Mouse (Mus musculus) embryo, embryonic 11.5 days (tissue): ENCODE data around the gene Pmp22.
A peak's percentile ranks its signal among the peaks of the same experiment; 100 is the strongest.

Experiments
- DNase-seq: peaks from one replicate; pipeline ENCODE4 v3.0.0-alpha.2; 2012; ENCODE audit warnings: low read depth, low spot score

Gene Pmp22

GRCm38 (mm10) chr11:63127513-63127912, 1.3 kb upstream of the Pmp22 start:
- DNase-seq: no peak

GRCm38 (mm10) chr11:63129375-63129774, 593 bp downstream of the Pmp22 start:
- no peak for DNase-seq

- DNase-seq: no peak
Measured at GRCm38 (mm10) chr11:63129840-63130239, 1.1 kb downstream of the Pmp22 start.

GRCm38 (mm10) chr11:63130497-63130896, 1.7 kb downstream of the Pmp22 start:
- no peak for DNase-seq

- no peak for DNase-seq
Measured at GRCm38 (mm10) chr11:63131001-63131692, 2.4 kb downstream of the Pmp22 start.

GRCm38 (mm10) chr11:63131693-63132040, 2.9 kb downstream of the Pmp22 start:
- no peak for DNase-seq

- DNase-seq: no peak
Measured at GRCm38 (mm10) chr11:63132151-63132500, 3.3 kb downstream of the Pmp22 start.

GRCm38 (mm10) chr11:63132501-63133435, 4.0 kb downstream of the Pmp22 start:
- DNase-seq: no peak

- no peak for DNase-seq
Measured at GRCm38 (mm10) chr11:63134021-63134420, 5.2 kb downstream of the Pmp22 start.

GRCm38 (mm10) chr11:63134742-63135482, 6.1 kb downstream of the Pmp22 start:
- DNase-seq: no peak

- DNase-seq: peak; percentile 79
Measured at GRCm38 (mm10) chr11:63135622-63136021, 6.8 kb downstream of the Pmp22 start.

GRCm38 (mm10) chr11:63136205-63136604, 7.4 kb downstream of the Pmp22 start:
- no peak for DNase-seq

GRCm38 (mm10) chr11:63136836-63137416, 8.1 kb downstream of the Pmp22 start:
- no peak for DNase-seq

- DNase-seq: no peak
Measured at GRCm38 (mm10) chr11:63138739-63139138, 10.0 kb downstream of the Pmp22 start.

- no peak for DNase-seq
Measured at GRCm38 (mm10) chr11:63142311-63142710, 13.5 kb downstream of the Pmp22 start.

GRCm38 (mm10) chr11:63142816-63143215, 14.0 kb downstream of the Pmp22 start:
- no peak for DNase-seq

- DNase-seq: no peak
Measured at GRCm38 (mm10) chr11:63143486-63143885, 14.7 kb downstream of the Pmp22 start.

GRCm38 (mm10) chr11:63146601-63147000, 17.8 kb downstream of the Pmp22 start:
- DNase-seq: no peak

- DNase-seq: no peak
Measured at GRCm38 (mm10) chr11:63148276-63148675, 19.5 kb downstream of the Pmp22 start.

GRCm38 (mm10) chr11:63151857-63152256, 23.1 kb downstream of the Pmp22 start:
- no peak for DNase-seq

GRCm38 (mm10) chr11:63157117-63157516, 28.3 kb downstream of the Pmp22 start:
- no peak for DNase-seq

GRCm38 (mm10) chr11:63160926-63161325, 32.1 kb downstream of the Pmp22 start:
- DNase-seq: no peak
